Mouse (Mus musculus): ENCODE measurements around the gene Pi4ka. TPM values are rescaled to one million over a fixed set of nuclear protein-coding genes. Genes with fewer than 3 reads are reported as not detected.

Gene Pi4ka
- 10 to 100 TPM; 27.9 to 31.4 TPM for total RNA-seq (2021)
- long read RNA-seq, experiment 1, partial matches to known transcripts = 11 of 13 reads
- long read RNA-seq, experiment 1, other reads (novel, unspliced or antisense) = 2 of 13 reads
- long read RNA-seq, experiment 2, full-length matches to known transcripts = 3 of 19 reads
- long read RNA-seq, experiment 2, partial matches to known transcripts = 9 of 19 reads
- long read RNA-seq, experiment 2, other reads (novel, unspliced or antisense) = 7 of 19 reads

DNA sequence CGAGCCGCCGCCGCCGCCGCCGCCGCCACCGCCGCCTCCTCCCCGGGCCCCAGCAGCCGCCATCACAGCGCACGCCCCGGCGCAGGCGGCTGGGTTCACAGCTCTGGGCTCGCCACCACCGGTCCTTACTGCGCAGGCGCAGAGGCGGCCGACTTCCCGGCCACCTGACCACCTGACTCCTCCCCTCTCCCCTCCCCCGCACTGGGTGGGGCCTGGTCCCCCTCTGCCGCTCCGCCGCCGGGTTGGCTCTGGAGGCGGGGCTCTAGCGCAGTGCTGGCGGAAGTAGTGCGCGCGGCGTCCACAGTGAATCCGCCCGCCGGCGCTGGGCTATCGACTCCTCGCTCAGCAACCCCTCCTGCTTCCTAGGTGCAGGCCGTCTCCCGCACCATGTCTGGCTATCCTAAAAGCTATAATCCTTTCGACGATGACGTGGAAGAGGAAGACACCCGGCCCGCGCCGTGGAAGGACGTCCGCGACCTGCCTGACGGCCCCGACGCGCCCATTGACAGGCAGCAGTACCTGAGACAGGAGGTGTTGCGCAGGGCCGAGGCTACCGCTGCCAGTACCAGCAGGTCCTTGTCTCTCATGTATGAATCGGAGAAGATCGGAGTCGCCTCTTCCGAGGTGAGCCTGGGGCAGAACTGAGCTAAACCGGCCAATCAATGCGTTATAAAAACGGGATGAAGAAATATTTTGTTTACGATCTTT lies at the start of gene Pi4ka, which contains the start of gene Snap29:
Gene Pi4ka, minus strand, starts transcription at position 579 of the 708 bp plus-strand sequence.
Gene Snap29, plus strand, starts transcription at position 251 of the 708 bp plus-strand sequence.
- DNase-seq (ENCODE audit: low spot score in 2 of 2) = peak; percentile 100

DNA sequence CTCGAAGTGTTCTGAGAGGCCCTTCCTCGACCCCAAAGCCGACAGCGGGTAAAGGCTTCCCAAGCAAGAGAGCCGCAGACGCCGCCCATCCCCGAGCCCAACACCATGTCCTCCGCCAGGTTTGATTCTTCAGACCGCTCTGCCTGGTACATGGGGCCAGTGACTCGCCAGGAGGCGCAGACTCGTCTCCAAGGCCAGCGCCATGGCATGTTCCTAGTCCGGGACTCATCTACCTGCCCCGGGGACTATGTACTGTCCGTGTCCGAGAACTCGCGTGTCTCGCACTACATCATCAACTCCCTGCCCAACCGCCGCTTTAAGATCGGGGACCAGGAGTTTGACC lies 46.2 kb upstream of the Pi4ka start:
- peak; percentile 18 to 57 for DNase-seq (ENCODE audit: low spot score in 2 of 2)

- peak; percentile 98 for DNase-seq (ENCODE audit: low spot score in 2 of 2)
Observed at GRCm38 (mm10) chr16:17451541-17452372, 45.6 kb upstream of the Pi4ka start, which contains the start of gene Crkl. TSS of gene Crkl (plus strand) at chr16:17451987.

GRCm38 (mm10) chr16:17432576-17432975 lies 26.5 kb upstream of the Pi4ka start:
- DNase-seq (ENCODE audit: low spot score in 2 of 2) = no peak

GRCm38 (mm10) chr16:17423021-17423420 lies 16.9 kb upstream of the Pi4ka start:
- no peak for DNase-seq (ENCODE audit: low spot score in 2 of 2)

GRCm38 (mm10) chr16:17410209-17410608 lies 4.1 kb upstream of the Pi4ka start:
- DNase-seq (ENCODE audit: low spot score in 2 of 2) = no peak

DNA sequence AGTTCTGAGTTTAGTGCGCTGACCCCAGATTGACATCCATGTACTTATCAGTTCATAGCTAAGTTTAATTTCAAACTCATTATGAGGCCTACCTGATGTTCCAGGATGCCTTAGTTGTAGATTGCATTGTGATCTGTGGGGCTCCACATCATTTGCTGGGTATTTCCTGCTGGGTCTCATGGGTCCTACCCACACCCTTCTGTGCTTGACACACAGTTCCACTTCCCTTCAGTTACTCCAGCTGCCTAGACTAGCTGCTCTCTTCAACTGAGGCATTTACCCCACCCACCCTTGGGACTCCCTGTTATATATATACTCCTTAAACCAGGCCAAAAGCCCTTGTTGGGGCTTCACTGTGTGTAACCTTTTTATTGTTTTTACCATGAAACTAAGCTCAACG lies 2.9 kb upstream of the Pi4ka start:
- no peak for DNase-seq (ENCODE audit: low spot score in 2 of 2)

- no peak for DNase-seq (ENCODE audit: low spot score in 2 of 2)
Observed at GRCm38 (mm10) chr16:17406512-17407231, 558 bp upstream of the Pi4ka start.

DNA sequence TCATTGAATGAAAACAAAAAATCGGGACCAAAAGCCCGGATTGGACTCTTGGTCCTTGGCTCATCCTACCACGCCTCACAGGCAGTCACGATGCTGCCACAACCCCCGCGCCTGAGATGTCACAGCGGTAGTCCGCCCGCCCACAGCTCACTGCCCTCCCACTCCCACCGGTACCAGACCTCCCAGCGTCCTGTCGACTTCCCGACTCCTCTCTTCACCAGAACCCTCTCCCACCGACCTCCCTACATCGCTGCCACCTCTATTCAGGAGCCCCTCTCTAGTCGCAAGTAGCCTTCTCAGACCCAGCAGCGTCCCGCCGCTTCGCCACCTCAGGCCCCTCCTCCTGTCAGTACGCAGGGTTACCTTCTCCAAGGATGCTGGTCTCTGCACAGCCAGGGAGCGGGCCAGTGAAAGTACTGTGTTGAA lies 830 bp downstream of the Pi4ka start:
- DNase-seq (ENCODE audit: low spot score in 2 of 2) = peak; percentile 34 to 63

DNA sequence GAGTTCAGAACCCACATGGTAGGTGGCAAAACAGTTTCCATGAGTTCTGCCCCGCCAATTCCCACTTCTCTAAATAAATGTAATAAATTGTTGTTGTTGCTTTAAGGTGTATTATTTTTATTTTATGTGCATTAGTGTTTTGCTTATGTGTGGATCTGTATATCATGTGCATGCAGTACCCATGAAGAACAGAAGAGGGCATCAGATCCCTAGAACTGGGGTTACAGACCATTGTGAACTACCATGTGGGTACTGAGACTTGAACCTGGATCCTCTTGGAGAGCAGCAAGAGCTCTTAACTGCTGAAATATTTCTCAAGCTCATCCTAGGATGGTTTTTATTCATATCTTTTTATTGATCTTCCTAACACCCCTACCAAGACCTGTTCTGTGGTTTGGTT lies 3.3 kb downstream of the Pi4ka start:
- DNase-seq (ENCODE audit: low spot score in 2 of 2) = peak in 1 of 2 experiments; percentile 12

GRCm38 (mm10) chr16:17392784-17393183 lies 13.3 kb downstream of the Pi4ka start:
- DNase-seq (ENCODE audit: low spot score in 2 of 2) = no peak

- no peak for DNase-seq (ENCODE audit: low spot score in 2 of 2)
Observed at GRCm38 (mm10) chr16:17383594-17384326, 22.4 kb downstream of the Pi4ka start.

GRCm38 (mm10) chr16:17382306-17382705 lies 23.8 kb downstream of the Pi4ka start:
- DNase-seq (ENCODE audit: low spot score in 2 of 2) = no peak

DNA sequence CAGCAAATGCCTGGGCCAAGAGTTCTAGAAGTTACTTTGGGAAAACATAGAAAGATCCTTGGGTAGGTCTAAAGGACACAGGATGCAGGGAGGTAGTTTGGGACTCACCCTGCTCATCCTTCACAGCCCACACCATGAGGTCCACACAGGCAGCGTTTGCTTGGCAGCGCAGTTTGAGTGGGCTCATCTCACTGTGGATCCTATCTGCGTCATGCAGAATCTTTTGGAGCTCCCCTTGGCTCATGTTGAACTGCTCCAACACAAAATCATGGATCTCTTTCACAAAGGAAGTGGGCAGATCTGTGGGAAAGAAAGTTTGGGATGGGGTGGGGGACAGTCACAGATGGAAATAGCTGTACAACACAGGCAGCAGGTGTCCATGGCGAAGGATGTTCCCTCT lies 47.3 kb downstream of the Pi4ka start:
- no peak for DNase-seq (ENCODE audit: low spot score in 2 of 2)

DNA sequence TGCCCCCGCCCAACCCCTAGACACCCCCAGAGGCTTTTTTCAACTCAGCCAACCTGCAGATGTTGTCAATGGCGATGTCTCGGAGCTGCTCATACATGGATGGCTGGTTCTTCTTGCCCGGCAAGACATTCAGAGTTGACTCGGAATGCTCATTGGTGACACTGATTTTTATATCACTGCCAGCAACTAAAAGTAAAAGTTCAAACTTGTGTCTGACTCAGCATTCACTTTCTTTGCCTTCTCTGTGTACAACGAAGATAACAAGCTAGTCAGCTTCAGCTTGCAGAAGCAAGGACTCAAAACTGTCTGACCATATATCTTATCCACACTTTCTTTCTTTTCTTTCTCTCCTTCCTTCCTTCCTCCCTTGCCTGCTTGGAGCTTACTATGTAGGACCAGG lies 50.1 kb downstream of the Pi4ka start:
- DNase-seq (ENCODE audit: low spot score in 2 of 2) = no peak

DNA sequence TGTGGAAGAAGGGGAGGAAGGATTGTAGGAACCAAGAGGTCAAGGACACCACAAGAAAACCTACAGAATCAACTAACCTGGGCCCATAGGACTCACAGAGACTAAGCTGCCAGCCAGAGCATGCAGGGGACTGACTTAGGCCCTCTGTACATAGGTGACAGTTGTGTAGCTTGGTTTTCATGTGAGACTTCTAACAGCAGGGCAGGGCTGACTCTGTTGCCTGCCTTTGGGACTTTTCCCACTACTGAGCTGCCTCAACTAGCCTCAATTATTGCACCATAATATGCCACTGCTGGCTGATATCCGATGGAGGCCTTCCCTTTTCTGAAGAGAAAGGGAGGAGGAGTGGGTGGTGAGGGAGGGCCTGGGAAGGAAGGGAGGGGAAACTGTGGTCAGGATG lies 59.3 kb downstream of the Pi4ka start:
- DNase-seq (ENCODE audit: low spot score in 2 of 2) = no peak

DNA sequence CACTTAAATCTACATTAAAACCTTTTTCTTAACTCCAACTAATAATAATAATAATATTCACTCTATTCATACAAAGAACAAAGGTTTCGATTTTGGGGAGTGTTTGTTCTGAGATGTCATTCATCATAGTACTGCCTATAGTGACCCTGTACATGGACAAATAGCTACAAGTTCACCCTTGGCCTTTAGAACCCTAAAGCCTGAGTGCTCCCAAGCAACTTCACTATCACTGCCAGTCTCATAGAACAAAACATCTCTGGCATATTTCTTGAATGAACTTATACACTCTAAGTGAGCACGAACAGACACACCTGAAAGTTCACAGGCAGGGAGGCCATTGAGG lies 60.3 kb downstream of the Pi4ka start:
- DNase-seq (ENCODE audit: low spot score in 2 of 2) = no peak

DNA sequence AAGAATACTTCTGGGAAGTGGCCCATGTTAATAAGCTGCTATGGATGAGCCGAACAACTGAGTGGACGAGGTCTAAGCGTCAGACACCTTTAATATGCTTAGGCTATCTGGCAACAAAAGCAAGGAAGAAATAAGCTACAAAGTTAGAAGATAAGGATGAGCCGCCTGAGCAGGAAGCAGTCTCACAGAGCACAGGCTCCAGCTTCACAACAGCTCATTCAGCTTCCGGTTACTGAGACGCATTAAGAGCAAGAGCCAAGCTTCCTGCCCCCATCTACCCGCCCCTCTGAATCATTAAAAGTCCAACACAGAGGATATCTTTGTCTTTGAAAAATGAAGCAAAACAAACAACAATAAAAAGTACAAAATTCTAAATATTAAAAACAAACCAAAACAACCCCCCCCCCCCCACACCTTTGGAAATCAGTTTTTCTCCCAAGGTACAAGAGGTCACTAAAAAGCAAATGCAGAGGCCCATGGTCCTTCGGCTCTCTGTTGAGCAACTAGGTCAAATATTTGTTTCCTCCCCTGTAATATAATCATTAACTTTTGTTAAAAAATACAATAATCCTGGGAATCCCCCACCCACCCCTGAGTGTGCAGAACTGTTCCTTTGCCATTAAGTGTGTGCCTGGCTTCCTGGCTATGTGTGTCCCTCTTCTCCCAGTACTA lies 60.8 kb downstream of the Pi4ka start:
- no peak for DNase-seq (ENCODE audit: low spot score in 2 of 2)

GRCm38 (mm10) chr16:17341847-17342246 lies 64.3 kb downstream of the Pi4ka start:
- DNase-seq (ENCODE audit: low spot score in 2 of 2) = no peak

DNA sequence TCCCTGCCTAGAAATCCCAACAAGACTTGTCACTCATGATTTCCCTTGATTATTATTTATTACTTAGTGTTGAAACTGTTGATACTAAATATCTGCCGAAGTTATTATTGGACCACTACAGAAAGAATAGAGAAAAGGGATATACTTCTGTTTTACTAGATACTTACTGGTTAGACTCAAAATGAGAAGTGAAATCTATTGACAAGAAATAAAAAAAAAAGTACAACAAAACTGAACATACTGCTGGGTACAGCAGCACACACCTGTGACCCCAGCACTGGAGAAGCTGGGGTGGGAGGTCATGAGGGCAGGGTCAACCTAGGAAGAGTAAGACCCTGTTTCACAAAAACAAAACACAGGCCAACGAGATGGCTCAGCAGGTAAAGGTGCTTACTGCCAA lies 65.4 kb downstream of the Pi4ka start:
- DNase-seq (ENCODE audit: low spot score in 2 of 2) = no peak

Data from gastrocnemius, postnatal 4 days (tissue).